Mouse (Mus musculus) duodenum, adult 2 months (tissue): ENCODE results near the gene Chat. TPM values are rescaled to one million over a fixed set of nuclear protein-coding genes. Genes with fewer than 3 reads are reported as not detected.

Experiments used
- polyA plus RNA-seq: library from polyadenylated mRNA; depleted of rRNA; stranded (reverse); fragments of >200 nt; gene quantifications from 2 replicates; pipeline ENCODE4 v1.2.3, GENCODE M21; 2012; ENCODE audit warnings: low replicate concordance; rRNA removed

Gene Chat
- 0.22 and 0.55 TPM in 2 replicates for polyA plus RNA-seq

DNA sequence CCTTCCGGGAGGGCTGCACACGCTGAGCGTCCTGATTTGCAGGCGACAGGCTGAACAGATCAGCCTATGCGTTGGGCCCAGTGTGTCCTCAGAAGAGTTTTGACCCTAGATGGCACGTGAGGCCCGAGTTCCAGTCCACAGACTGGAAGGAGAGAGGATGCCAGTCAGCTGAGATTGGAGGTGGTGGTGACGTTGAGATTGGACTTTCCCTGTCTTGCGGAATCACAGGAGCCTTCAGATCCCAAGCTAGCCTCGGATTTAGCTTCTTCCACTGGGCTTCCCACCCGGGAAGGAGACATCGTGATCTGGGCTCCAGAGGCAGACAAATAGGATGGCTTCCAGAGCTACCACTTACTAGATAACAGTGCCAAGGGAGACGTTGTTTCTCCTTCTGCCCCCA is at the start of gene Chat:
TSS of gene Chat (minus strand) at position 101 of the 400 bp plus-strand sequence.

DNA sequence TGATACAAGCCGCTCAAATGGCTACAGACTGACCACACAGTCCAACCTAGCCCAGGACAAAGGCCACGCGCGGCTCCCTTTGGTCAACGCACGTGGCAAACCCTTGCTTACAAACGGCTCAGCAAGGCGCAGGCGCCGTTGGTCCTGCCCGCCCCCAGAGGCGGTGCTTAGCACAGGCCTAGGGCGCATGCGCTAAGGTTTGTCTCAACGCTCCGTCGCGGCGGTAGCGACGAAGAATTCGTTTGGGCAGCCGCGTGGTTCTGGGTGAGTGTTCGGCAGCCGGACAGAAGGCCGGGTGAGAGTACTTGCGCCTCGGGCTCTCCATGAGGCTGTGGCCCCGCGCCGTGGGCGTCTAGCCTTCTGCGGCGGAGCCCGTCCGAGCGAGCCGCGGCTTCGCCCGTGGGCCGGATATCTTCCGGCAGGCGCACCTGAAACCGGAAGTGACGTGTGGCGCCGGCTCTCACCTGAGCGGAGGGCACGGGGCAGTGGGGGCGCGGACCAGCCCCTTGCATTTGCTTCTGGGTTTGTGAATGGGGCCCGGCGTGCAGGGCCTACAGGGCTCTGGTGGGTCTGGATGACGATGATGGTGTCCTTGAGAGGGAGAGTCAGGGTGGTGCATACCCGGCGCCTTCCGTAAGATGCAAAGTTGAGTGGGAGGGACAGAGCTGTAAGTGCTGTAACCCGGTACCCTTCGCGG is 47.7 kb upstream of the Chat start, which contains the start of gene Ercc6:
TSS of gene Ercc6 (plus strand) at position 186 of the 697 bp plus-strand sequence.

DNA sequence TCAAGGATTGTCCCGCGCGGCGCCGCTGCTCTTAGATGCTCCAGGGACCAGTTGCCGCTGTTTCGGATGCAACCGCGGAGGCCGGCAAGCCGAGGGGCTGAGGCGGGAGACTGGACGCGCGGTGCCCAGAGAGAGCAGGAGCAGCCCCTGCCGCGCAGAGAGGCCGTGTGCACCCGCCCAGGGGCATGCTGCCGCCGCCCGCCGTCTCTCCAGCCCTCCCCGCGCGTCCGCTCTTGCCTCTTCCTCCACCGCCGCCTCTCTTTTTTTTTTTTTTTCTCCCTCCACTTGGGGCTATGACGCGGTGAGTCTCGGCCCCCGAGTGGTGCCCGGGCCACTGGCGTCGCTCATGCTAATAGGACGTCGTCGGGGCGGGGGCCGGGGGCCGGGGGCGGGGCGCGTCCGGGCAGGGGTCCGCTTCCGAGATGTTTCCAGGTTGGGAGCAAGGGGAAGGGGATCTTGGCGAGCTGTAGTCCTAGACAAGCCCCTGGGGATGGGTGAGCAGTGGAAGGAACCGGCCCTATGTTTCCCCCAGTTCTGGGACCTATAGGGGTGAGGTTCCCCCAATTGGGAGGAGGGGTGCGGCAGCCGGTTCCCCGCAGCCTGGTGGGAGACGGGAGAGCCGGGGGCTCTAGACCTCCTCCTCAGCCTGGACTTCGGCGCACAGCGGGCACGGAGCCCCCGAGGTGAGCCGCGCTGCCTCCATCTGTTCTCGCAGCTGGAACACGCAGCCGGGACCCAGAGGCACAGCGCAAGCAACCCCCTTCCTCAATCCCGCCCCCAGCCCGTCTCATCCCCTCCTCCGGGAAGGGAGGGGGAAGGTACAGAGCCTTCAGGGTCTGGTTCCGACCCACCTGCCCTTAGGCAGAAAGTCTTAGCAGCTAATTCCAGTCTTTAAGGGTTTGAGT is 936 bp downstream of the Chat start, which contains the start of gene Slc18a3:
TSS of gene Slc18a3 (minus strand) at position 250 of the 905 bp plus-strand sequence.

DNA sequence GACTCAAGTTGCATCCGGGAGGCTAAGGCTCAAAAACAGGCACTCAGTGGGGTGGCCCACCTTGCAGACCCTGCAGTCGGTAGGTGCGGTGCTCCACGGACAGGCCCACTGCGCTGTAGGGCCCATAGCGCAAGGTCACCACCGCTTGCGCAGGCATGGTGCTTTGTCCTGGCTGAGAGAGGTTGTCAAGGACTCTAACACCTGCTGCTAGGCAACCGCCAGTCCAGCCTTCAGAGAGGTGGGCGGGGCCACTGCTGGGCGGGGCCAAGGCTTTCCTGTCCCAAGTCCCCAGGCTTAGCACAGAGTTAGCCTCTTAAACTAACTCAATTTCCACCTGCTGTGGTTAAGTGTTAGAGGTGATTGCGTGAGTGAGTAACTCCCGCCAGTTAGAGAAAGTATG is 77.6 kb downstream of the Chat start, which contains the start of gene 1700024G13Rik:
TSS of gene 1700024G13Rik (minus strand) at position 196 of the 400 bp plus-strand sequence.

Other genes starting within 250 kb of the Chat start
- gene Ogdhl, start 144.0 kb downstream of the Chat start, polyA plus RNA-seq, result 1.6 and 1.7 TPM in 2 replicates
- not detected in 2 replicates for gene 1700024G13Rik, start 77.6 kb downstream of the Chat start, polyA plus RNA-seq
- 1.0 and 1.2 TPM in 2 replicates for gene Slc18a3, start 1.1 kb downstream of the Chat start, polyA plus RNA-seq
- 0.79 and 1.5 TPM in 2 replicates for gene Ercc6, start 47.5 kb upstream of the Chat start, polyA plus RNA-seq
- gene Prrxl1, start 133.4 kb upstream of the Chat start, polyA plus RNA-seq, result not detected in 2 replicates
- 0.05 and 0.11 TPM in 2 replicates for gene 3425401B19Rik, start 219.3 kb upstream of the Chat start, polyA plus RNA-seq